Mouse (Mus musculus) heart, postnatal 0 days (tissue): Measurements from ENCODE around the gene Zfp775.

Source experiments
- CTCF ChIP-seq: IDR thresholded peaks from 2 replicates; pipeline ENCODE4 v1.5.1; 2016; ENCODE audit warnings: antibody characterized with exemption, control low read depth, low read depth
- EP300 ChIP-seq: IDR thresholded peaks from 2 replicates; pipeline ENCODE4 v1.6.1; 2016; ENCODE audit warnings: antibody characterized with exemption, low read depth

DNA sequence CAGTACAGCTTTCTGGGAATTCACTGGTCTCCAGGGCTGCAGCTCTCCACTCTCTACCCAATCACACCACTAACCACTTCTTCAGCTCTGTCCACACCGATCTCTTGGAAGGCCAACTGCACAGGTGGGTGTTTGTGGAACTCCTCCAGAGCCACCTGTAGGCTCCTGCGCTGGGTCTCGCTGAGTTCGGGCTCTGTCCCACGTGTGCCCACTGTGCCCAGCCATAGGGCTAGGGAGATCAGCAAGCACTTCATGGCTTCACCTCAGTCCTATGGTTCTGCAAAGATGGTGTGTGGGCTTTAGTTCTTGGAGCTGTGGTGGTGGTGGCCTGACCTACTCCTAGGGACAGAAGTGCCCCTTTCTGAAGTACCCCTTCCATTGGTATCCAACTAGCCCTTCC, 29.8 kb upstream of the Zfp775 start:
- TF ChIP-seq CTCF (no peak), EP300 (no peak)
